ENCODE assay signal across 16 mouse cellular contexts in genomic region chr2:126776416-126776815, GRCm38 (mm10). TPM values are rescaled to one million over a fixed set of nuclear protein-coding genes. Genes with fewer than 3 reads are reported as not detected.
"Had no signal": no experiment of that assay in that cellular context is flagged by ENCODE, and none has a peak within 500 bp of the region (broad histone marks: within the 10 kb centered on the region; RNA-seq: fewer than 3 reads in every experiment).

No protein-coding gene starts in this region.

- H3K27ac ChIP-seq: lung, embryonic 15.5 days; macrophage; midbrain, embryonic 13.5 days; midbrain, embryonic 15.5 days; neural tube, embryonic 12.5 days; stomach, embryonic 15.5 days; stomach, postnatal 0 days had no signal

- H3K27me3 ChIP-seq: lung, embryonic 15.5 days; midbrain, embryonic 13.5 days; midbrain, embryonic 15.5 days; neural tube, embryonic 12.5 days; stomach, embryonic 15.5 days had no signal

- H3K36me3 ChIP-seq: lung, embryonic 15.5 days; midbrain, embryonic 13.5 days; midbrain, embryonic 15.5 days; neural tube, embryonic 12.5 days; stomach, embryonic 15.5 days had no signal

- ATAC-seq: lung, postnatal 0 days; midbrain, embryonic 13.5 days; midbrain, embryonic 15.5 days had no signal

- H3K4me2 ChIP-seq: lung, embryonic 15.5 days; midbrain, embryonic 11.5 days; midbrain, embryonic 13.5 days; midbrain, embryonic 15.5 days; neural tube, embryonic 12.5 days; stomach, embryonic 15.5 days had no signal

- H3K4me1 ChIP-seq: lung, embryonic 15.5 days; midbrain, embryonic 13.5 days; midbrain, embryonic 15.5 days; neural tube, embryonic 12.5 days; stomach, embryonic 15.5 days had no signal

- H3K4me3 ChIP-seq: lung, embryonic 15.5 days; megakaryocyte, embryonic 14.5 days; midbrain, embryonic 13.5 days; midbrain, embryonic 15.5 days; neural tube, embryonic 12.5 days; stomach, embryonic 15.5 days had no signal

- H3K9ac ChIP-seq: lung, embryonic 15.5 days; midbrain, embryonic 13.5 days; midbrain, embryonic 15.5 days; neural tube, embryonic 12.5 days; stomach, embryonic 15.5 days had no signal

- DNase-seq: lung, adult 2 months; right cerebral cortex, postnatal 14 days; thymus, adult 2 months; thymus, postnatal 25 days; thymus, postnatal 4 days had no signal

- H3K9me3 ChIP-seq: lung, embryonic 15.5 days; midbrain, embryonic 13.5 days; midbrain, embryonic 15.5 days; neural tube, embryonic 12.5 days; stomach, embryonic 15.5 days had no signal

RNA-seq across cellular contexts. Expression of gene Usp50, which starts 6.9 kb away (rescaled TPM):
- total RNA-seq: neutrophil, adult 5-6 weeks had no signal
- polyA plus RNA-seq: macrophage had no signal
